Mouse (Mus musculus): ENCODE data around the gene Rilpl1. TPM values are rescaled to one million over a fixed set of nuclear protein-coding genes. Genes with fewer than 3 reads are reported as not detected.

Gene Rilpl1
- total RNA-seq, 2 experiments from 2014 or later: 1.6 TPM; not detected in 1

DNA sequence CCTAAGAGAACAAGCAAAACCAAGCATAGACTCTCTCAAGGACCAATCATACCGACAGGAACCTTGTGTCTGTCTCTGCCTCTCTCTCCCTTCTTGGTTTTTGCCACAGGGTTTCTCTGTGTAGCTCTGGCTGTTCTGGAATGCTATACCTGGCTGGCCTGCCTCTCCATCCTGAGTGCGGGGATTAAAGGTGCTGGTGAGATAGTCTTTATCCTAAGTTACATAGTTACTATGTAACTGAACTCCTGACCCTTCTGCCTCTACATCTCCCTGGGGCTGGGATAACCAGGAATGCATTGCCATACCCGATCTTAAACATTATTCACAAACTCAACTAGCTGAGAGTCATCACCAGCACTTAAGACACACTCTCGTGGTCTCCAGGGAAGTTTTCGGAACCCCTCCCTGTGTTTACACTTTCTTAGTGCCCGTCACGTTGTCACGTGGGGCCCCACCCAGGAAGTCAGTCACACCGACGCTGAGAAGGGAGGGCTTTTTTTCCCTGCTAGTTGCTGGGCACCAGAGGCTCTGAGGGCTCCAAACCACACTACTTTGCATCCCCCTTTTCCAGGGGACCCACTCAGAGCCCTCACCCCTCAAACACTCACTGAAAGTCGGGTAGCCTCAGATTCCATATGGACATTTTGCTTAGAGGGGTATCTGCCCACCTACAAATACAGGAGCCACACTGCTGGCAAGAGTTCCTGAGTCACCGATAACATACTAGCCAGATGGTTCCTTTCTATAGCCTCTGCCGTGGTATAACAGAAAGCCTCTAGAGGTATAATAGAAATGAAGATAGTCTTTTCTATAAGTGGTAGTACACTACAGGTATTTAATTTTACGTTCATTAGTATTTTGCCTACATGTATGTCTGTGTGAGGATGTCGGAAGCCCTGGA is 34.3 kb downstream of the Rilpl1 start:
- ATAC-seq (replicated peaks; ENCODE audit: low FRiP score, poor library complexity, severe bottlenecking): peak; percentile 78

DNA sequence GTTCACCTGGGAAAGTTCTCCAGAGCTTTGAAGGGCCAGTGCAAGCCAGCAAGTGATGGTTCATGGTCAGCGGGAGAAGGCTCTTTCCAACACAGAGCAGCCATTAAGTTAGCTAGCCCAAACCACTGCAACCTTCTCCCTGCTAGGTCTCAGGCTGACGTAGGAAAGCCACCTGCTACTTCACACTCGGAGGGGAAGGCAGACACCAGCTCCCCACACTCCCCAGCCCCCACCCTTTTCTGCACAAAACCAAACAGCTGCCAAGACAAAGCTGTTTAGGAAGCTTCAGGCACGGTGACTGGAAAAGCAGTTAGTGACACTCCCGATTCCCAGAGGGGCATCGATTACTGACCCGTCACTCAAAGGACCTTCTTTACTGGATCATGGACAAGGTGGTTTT is 35.6 kb downstream of the Rilpl1 start:
- ATAC-seq (replicated peaks; ENCODE audit: low FRiP score, poor library complexity, severe bottlenecking): no peak

DNA sequence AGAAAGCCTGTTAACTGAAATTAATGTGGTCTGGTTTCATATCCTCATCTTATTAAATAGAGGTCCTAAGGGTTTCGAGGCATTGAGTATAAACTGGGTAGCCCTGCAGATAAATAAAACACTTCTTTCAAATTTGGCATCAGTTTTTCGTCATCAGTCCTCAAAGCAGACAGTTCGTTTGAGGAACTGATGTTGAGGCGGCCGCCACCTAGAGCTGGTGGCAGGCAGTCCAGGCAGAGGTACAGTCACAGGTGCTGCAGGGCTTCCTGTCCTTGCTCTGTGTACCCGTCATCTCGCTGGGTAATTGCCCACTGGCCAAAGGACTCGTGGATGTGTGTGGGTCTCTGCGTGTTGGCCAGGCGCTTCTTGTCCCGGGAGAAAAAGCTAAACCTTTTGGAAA is 37.7 kb downstream of the Rilpl1 start:
- no peak for ATAC-seq (replicated peaks; ENCODE audit: low FRiP score, poor library complexity, severe bottlenecking)

DNA sequence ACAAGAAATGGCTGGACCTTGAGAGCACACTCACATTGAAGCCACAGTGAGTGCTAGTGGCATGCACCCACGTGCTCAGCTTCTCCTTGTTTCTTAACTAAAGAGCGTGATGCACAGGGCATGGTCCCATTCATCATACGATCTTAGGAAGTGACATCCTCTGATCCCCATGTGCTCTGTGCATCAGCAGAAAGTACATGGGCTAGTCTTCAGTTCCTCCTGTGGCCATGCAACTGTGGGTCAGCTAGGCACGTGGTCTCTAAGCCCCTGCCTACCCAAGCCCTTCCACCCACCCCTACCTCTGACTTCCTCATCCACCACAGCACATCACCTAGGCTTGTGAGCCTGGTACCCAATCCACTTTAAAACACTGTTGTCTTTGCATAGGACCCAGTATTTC is 38.6 kb downstream of the Rilpl1 start:
- ATAC-seq (replicated peaks; ENCODE audit: low FRiP score, poor library complexity, severe bottlenecking): no peak

DNA sequence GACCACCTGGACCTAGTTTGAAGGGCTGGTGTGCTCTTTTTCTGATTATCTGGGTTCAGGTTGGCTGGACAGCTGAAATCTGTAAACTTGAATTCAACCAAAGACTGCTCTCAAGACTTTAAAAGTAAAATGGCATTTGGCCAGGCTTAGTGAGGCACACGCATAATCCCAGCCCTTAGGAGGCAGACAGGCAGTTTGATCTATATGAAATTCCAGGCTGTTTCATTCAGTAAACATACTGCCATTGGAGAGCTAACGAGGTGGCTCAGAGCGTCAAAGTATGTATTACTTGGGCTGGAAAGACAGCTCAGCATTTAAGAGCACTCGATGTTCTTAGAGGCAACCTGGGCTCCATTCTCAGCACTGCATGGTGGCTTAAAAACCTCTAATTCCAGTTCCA is 39.5 kb downstream of the Rilpl1 start:
- no peak for ATAC-seq (replicated peaks; ENCODE audit: low FRiP score, poor library complexity, severe bottlenecking)

DNA sequence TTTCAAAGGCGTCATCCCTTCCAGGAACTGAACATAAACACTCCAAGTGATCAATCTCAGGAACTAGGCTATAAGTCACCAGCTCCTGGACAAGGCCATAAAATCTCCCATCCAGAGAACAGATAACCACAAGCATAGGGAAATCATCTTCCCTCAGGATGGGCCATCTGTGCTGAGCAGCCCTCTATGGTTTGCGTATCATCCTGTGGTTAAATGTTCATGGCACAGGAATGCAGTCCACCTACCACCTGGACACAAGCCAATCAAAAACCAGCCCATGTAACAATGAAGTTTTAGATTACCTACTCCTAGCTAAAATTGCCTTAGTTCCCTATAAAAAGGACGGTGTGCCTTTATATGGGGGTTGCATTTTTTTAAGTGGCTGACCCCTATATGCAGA is 42.3 kb downstream of the Rilpl1 start:
- ATAC-seq (replicated peaks; ENCODE audit: low FRiP score, poor library complexity, severe bottlenecking): no peak

DNA sequence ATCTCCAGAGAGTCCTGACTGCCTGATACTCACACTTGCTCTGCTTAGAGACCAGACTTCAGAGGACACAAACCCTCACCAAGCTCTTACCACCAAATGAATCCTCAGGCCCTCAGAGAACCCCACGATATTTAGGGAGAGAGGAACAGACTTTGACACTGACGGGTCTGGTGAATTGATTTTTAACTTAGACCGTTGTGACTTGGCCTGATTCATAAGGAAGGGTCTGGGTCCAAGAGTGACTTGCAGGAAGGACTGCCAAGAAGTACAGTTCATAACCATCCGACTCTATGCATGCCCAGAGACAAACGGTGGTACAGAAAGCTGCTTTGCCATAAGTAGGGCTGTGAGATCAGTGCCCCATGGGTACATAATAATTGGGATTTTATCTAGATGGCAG is 45.5 kb downstream of the Rilpl1 start:
- ATAC-seq (replicated peaks; ENCODE audit: low FRiP score, poor library complexity, severe bottlenecking): no peak

DNA sequence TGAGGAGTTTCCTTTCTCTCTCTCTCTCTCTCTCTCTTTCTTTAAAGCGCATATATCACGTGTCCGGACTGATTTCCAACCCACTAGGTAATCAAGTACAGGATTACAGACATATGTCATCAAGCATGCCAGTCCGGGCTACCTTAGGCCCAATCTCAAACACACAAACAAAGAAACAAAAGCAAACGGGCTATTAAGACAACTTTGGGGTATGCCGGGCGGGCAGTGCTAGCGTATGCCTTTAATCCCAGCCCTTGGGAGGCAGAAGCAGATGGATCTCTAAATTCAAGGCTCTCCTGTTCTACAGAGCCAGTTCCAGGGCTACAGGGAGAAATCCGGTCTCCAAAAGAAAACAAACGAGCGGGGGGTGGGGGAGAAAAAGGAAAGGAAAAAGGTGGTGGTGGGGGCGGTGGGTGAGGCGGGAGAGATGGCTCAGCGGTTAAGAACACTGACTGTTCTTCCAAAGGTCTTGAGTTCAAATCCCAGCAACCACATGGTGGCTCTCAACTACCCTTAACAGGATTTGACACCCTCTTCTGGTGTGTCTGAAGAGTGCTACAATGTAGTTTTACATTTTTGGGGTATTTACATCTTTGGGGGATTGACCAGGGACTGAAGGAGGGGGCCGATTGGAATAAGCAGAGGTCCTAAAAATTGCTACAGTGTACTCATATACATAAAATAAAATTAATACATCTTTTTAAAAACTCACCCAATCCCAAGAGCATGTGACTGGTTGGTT is 47.4 kb downstream of the Rilpl1 start:
- ATAC-seq (replicated peaks; ENCODE audit: low FRiP score, poor library complexity, severe bottlenecking): peak; percentile 42

DNA sequence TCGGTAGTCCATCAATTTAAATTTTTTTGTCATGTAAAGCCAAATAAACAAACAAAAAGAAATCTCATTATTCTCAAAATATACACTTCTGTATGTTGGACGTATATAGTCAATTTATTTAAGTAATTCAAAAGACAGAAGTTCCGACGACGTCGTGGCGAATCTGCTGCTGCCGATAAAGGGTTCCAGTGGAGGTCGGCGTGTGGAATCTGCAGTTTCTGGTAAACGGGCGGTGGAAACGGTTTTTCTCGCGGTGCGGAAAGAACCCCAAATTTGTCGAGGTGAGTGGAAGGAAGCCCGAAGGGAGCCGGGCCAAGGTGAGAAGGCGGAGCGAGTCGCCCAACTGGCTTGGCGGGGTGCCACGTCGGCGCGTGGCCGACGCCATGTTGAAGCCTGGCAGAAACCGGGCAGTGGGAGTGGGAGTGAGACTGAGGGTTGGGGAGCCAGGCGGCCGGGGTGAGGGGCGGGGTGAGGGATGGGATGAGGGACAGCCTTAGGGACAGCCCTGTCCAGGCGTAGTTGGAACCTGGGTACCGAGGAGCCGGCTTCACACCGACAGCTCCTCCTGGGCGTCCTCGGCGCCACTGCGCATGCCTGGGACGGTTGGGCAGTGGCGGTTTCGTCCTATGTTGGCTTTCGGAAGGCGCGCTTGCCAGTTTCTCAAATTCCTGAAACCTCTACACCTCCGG is 48.1 kb downstream of the Rilpl1 start, which contains the start of gene Snrnp35:
Gene Snrnp35, plus strand, starts transcription at position 169 of the 689 bp plus-strand sequence.
- ATAC-seq (replicated peaks; ENCODE audit: low FRiP score, poor library complexity, severe bottlenecking): peak; percentile 85

DNA sequence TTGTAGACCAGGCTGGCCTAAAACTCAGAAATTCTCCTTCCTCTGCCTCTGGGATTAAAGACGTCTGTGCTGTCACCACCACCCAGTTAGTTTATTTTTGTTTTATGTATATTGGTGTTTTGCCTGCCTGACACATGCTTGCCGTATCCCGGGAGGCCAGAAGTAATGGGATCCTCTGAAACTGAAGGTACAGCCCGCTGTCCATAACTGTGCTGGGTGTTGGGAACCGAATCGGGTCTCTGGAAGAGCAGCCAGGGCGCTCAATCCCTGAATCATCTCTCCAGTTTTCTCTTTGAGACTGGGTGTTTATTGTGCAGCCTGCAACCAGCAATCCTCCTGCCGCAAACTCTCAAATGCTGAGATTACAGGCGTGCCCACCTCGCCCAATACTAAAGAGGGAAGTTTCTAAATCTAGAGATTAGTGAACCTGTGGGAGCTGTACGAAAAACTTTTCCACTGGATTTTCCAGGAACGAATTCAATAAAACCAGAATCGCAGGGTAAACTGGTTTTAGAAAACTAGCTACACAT is 48.7 kb downstream of the Rilpl1 start:
- peak; percentile 9; the same call in 1 of the 2 replicates for ATAC-seq (replicated peaks; ENCODE audit: low FRiP score, poor library complexity, severe bottlenecking)

DNA sequence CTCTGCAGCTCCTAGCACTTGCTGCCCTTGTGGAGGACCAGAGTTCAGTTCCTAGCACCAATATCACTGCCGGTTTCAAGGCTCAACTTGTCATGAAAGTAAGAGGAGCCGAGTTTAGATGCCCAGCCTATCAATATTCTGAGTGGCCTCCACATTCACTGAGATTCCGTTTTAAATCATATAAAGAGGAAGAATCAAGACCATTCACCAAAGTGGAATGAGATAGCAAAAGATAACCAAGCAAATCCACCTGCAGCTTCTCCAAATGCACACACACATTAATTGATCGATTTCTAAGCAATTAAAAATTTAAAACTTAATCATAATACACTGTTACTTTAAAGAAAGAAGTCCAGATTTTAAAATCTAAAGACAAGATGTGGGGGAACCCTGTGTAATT is 49.5 kb downstream of the Rilpl1 start:
- no peak for ATAC-seq (replicated peaks; ENCODE audit: low FRiP score, poor library complexity, severe bottlenecking)

DNA sequence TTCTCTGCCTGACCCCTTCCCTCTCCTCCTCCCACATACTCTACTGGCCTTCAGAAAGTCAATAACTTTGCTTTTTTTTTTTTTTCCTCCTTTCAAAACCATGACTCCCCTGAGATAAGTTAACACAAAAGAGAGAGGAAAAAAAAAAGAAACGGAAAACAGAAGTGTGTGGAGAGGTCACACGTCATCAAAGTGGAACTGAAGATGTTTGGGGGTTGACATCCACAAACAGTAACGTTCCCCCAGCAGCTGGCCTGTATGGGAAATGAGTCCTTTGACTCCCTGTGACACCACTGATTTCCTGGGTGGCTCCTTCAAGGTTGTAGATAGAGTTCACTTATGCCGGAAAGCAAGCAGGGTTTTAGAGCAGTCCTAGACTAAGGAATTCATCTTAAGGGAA is 51.1 kb downstream of the Rilpl1 start:
- ATAC-seq (replicated peaks; ENCODE audit: low FRiP score, poor library complexity, severe bottlenecking): no peak

DNA sequence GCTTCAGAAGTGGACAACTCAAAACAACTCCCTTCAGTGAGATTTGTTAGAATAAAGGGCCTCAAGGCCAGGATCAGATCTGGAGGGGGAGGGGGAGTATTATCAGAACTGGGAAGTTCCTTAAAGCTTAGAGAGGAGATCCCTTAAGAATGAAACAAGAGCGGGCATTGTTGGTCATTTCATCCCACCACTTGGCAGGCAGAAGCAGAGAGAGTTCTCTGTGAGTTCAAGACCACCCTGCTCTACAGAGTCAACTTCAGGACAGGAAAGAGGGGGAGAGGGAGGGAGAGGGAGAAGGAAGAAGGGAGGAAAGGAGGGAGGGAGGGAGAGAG is 52.4 kb downstream of the Rilpl1 start:
- ATAC-seq (replicated peaks; ENCODE audit: low FRiP score, poor library complexity, severe bottlenecking): no peak

DNA sequence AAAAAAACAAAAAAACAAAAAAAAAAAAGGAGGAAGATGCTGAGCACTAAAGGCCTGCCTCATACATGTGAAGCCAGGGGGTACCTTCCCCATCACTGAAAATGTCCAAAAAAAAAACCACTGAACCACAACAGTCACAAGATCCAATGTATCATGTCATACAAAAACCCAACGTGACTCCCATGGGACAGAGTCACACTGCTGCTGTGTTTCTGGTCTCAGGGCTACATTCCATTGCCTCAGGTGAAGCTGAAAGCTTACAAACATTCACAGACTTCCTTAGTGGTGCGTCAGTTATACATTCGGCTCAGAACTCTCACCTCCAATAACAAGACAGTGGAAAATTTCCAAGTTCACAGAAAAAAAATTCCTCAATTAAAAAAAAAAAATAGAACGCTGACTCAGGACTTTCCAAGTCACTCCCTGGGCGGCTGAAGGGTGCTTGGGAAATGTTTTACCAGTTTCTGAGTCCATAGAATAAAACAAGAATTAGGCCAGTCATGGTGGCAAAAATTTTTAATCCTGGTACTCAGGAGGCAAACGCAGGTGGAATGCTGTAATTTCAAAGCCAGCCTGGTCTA is 60.5 kb downstream of the Rilpl1 start:
- ATAC-seq (replicated peaks; ENCODE audit: low FRiP score, poor library complexity, severe bottlenecking): no peak

DNA sequence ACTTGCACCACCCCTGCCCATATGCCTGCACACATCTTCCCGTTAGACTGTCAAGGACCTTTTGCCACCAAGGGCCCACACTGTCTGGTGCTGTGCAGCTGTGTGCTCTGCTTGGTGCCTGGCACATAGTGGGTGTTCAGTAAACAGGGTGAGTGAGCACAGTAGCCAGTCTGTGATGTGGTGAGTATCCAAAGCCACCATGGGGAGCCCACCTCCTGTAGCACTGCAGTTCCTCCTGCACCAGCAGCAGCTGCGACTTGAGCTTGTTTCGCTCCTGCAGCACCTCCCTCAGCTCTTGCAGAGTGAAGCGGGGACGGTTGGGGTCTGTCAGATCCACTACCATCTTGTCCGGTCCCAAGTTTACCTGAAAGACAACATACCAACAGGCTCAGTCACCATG is 61.7 kb downstream of the Rilpl1 start:
- no peak for ATAC-seq (replicated peaks; ENCODE audit: low FRiP score, poor library complexity, severe bottlenecking)

DNA sequence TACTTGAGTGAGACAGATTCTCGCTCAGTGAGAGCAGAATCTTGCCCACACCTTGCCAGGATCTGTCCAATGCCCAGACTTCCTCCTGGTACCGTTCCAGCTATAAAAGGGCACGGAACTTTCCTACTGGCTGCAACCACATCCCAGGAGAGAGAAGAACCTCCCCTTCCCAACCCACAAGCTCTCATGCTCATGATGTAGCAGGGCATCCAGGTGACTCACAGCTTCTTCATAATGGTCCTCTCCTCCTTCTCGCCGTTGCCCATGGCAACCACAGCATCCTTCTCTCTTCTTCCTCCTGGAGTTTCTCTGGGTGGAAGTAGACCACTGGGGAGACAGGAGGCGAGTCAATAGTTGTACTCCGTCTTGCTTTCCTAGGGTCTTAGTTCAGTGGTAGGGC is 62.8 kb downstream of the Rilpl1 start:
- no peak for ATAC-seq (replicated peaks; ENCODE audit: low FRiP score, poor library complexity, severe bottlenecking)

DNA sequence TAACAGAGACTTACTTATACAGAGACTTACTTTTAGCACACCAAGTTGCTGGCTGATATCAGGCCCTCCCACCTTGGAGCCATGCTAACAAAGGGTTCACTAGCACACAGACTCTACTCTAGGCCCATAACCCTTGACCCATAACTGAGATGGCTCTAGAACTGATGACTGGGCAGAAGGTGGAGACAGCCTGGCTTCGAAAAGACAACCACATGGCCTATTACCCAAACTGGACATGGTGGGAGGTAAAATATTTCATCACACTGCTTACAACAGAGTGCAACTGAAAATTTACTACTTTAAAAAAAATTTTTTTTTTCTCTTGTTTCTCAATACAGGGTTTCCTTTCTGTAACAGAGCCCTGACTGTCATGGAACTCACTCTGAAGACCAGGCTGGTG is 63.4 kb downstream of the Rilpl1 start:
- ATAC-seq (replicated peaks; ENCODE audit: low FRiP score, poor library complexity, severe bottlenecking): no peak

DNA sequence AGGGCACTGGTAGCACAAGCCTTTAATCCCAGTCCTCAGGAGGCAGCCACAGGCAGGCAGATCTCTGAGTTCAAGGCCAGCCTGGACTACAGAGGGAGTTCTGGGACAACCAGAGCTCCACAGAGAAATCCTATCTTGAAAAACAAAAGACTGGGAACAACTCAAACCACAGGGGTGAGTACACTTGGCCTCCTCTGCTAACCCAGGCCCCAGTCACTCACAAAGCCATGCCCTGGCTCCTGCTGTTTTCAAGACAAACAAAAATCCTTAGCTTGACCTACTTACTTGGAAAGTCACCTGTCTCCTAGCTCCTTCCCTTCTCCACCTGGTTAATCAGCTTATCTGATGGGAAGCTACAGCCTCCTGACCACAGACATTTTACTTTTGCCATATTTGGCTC is 66.3 kb downstream of the Rilpl1 start:
- no peak for ATAC-seq (replicated peaks; ENCODE audit: low FRiP score, poor library complexity, severe bottlenecking)

DNA sequence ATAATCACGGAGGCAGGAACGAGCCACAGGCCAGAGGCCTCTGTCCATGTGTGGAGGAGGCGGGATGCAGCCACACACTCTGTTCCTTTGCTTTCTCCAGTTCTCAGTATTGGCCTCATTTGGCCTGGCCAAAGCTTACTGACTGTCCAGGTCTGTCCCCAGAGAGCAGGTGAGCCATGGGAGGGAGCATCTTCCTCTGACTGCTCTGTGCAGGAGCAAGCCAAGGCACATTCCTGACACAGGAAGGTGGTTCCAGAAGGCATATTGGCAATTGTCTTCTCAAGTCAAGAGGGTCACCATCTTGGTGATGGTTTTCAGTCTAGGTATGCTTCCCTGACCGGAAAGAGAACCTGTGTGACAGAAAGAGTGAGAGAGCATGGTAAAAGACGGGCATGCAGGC is 67.7 kb downstream of the Rilpl1 start:
- ATAC-seq (replicated peaks; ENCODE audit: low FRiP score, poor library complexity, severe bottlenecking): no peak
